Mouse (Mus musculus) fat pad, adult 2 months (tissue): ENCODE results near the gene Tsnax.

Experiments
- DNase-seq: peaks from one replicate; pipeline ENCODE4 v3.0.0-alpha.2; 2011; ENCODE audit warnings: low read depth, low spot score; ENCODE audit errors: extremely low read depth

Gene Tsnax

DNA sequence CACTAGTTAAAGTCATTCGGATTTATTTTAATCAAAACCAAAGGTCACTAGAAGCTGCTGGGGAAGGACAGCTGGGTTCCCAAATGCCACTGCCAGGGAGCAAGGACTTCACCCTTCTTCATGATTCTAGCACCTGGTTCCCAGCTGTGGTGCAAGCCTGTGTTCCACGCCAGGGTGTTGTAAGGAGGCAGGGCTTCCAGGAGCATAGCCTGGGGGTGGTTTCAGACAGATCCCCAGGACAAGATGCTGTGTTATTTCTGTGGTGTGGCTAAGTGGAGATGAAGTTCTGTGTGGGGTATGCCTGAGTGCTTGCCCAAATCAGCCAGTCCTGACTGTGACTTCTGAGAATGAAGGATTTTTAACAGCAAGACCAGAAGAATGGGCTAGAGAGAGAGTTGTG lies 28.7 kb downstream of the Tsnax start:
- no peak for DNase-seq

- DNase-seq: no peak
Measured at GRCm38 (mm10) chr8:125043394-125043793, 30.6 kb downstream of the Tsnax start.

- DNase-seq: no peak
Measured at GRCm38 (mm10) chr8:125043935-125044334, 31.1 kb downstream of the Tsnax start.

DNA sequence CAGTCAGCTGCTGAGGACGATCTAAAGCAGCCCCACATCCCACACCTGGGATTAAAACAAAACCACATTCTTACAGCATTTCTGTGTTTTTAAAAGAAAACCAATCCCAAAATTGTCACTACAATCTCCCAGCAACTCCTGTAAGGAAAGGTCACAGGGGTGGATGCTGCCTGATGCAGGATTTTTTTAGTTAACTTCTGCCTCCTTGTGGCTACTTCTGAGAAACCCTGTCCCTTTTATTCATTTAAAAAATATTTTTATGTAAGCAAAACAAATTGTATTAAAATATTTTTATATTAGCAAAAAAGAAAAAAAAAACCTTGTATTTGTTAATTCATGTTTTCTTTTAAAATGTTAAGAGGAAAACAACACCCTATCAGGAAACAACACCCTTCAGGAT lies 33.0 kb downstream of the Tsnax start:
- DNase-seq: no peak

- DNase-seq: no peak
Measured at GRCm38 (mm10) chr8:125049051-125049750, 36.4 kb downstream of the Tsnax start.

DNA sequence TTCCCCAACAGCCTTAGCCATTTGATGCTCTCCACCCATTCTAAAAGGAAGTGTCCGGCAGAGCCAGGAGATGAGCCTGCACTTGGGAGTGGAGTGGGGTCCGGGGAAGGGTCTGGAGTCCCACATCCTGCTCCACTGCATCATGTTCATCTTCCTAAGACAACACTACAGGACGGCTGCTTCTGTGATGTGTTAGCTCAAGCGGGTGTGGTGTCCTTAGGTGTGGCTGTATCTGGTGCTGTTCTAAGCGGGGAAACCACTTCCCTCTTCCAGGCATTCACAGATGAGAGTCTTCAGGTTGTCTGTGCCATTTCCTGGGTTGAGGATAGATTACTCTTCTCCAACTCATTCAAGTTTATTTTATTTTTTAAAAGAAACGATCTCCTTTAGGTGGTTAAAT lies 37.0 kb downstream of the Tsnax start:
- DNase-seq: no peak

- DNase-seq: no peak
Measured at GRCm38 (mm10) chr8:125052026-125052425, 39.2 kb downstream of the Tsnax start.

DNA sequence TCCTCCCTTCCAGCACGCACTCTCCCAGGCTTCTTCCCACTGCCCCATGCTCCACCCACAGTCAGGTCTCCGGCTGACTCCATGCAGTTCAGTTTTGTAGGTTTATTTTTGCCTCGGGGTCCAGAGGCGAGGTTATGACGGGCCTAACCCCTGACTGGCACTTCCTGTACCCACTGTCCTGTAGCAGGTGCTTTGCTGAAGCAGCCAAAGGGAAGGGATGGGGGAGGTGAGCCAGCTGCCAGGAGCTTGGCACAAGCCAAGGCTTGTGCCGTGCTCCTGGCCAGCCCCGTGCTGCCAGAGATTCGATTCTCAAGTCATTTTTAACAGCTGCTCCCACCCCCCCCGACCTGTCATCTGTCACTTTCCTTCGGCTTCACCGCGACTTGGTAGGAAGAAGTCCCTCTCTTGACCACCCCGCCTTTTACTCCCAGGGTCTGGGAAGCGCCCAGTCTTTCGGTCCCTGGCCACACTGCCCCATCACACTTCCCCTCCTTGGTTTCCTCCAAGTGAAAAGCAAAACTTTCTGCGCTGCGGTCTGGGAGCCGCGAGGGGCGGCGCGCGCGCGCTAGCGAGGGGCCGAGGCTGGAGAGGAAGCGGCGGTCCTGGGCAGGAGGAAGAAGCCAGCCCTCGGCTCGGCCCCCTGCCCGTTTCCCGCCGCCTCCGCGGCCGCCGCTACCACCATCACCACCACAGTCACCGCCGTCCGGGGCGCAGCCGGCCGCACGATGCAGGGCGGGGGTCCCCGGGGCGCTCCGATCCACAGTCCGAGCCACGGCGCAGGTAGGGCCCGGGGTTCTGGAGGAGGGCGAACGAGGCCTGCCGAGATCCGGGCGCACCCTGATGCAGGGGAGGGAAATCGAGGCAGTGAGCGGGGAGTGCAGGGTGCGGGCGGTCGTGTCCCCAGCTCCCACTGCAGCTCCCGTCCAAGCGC lies 41.0 kb downstream of the Tsnax start, which contains the start of gene Disc1:
Gene Disc1, plus strand, starts transcription at position 691 of the 931 bp plus-strand sequence.
- peak; percentile 46 for DNase-seq

DNA sequence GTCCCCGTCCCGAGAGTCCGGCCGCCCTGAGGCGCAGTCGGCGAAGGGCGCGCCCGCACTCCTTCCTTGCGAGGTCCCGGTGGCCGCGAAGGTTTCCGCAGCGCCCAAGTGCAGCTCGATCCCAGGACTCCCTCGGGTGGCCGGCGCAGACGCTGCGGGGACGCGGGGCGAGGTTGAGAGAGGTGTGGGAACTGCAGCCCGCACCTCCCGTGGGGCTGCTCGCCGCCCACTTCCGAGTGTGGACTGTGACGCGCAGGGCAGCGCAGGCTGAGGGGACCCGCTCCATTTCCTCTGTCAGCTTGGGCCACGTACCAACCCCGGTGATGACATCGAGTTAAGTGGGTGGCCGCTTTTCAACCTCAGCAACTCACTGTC lies 41.6 kb downstream of the Tsnax start:
- DNase-seq: no peak

GRCm38 (mm10) chr8:125060904-125061303 lies 48.1 kb downstream of the Tsnax start:
- no peak for DNase-seq

DNA sequence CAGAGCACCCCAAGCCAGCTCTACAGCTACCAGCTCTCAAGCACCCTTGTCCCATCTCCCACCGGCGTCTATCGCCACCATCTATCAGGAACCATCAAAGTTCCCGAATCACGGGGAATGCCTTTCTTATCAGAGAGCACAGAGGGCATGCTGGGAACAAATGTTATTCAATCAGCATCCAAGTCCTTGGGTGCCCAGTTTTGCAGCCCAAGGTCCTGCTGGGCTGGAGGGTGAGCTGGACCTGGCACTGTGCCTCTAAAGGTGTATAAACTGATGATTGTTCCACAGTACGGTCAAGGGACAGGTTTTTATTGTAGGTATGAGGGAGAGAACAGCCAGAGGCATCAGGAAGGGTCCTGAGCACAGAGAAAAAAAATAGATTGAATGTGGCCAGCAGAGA lies 52.8 kb downstream of the Tsnax start:
- DNase-seq: no peak

DNA sequence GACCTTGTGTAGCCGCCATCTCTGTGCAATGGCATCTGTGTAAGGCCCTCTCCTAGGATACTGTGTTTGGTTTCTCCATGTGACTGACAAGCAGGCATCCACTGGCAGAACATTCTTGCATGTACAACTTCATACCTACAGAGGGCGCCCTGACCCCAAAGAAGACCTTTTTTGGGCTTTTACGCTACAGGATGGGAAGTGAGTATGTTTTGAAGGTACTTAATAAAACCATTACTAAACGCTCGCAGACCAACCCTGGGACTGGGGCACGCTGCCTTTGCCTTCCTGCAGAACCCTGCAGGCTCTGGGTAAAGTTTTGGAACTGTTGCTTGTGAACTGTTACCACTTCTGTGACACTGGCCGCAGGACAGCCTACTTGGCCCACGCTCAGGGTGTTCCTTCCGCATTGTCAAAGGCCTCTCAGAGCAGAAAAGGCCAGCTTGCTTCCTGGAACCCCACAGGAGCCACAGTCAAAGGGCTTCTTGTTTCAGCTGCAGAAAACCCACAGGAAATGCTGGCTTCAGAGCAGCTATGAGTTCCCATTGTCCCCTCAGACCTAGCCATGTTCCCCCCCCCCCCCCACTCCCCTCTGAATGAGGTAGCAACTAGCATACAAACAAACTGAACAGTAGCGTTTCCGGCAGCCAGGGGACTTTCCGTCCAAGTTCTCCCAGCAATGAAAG lies 54.3 kb downstream of the Tsnax start:
- DNase-seq: no peak

DNA sequence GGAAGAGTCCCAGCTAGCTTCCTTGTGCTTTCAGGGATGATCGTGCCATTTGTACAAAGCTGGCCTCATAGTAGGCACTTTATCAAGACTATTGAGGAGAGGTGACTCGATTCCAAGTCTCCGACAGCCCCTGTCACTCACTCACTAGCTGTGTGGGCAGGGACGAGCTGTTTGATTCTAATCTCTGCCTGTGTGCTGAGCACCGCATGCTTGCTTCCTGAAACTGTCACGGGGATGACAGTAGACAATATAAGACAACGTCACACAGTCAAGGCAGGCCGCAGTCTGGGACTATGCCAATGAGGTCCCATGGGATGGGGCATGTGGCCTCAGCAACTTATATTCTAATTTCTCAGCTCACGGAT lies 54.8 kb downstream of the Tsnax start:
- no peak for DNase-seq

DNA sequence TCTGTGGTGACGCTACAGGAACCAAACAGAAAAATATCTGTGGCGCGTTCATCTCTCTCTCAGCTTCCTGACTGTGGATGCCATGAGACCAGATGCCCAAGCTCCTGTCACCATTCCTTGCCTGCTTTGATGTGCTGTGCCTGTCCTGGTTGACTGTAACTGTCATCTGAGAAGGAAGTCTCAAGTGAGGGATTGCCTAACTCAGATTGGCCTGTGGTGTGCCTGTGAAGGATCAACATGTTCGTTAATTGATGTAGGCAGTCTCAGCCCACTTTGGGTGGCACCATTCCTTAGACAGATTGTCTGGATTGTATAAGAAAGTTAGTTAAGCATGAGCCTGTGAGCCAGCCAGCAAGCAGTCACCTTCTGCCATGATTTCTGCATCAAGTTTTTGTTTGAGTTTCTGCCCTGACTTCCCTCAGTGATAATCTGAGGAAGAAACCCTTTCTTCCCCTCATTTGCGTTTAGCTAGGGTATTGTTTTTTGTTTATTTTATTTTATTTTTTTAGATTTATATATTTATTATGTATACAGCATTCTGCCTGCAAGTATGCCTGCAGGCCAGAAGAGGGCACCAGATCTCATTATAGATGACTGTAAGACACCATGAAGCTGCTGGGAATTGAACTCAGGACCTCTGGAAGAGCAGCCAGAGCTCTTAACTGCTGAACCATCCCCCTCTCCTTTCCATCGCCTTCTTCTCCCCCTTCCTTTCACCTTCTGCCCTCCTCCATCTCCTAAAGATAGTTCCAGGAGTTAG lies 55.5 kb downstream of the Tsnax start:
- no peak for DNase-seq

DNA sequence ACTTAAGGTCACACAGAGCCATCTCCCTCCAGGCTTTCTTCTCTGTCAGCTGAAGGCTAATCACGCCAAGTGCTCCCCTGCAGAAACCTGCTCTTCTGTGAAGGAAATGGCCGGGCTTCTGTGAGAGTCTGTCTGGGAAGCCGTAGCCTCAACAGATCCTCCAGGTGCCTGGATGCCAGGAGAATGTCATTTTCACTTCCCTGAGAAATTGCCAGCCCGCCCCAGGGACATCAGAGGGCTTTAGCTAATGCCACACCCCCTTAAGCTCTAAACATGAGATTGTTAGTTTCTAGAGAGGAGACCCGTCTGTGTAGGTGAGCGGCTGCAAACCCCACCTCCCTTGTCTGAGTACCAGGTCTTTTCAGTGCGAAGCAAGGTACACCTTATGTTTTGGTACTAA lies 56.5 kb downstream of the Tsnax start:
- no peak for DNase-seq

- DNase-seq: no peak
Measured at GRCm38 (mm10) chr8:125069733-125070132, 56.9 kb downstream of the Tsnax start.

DNA sequence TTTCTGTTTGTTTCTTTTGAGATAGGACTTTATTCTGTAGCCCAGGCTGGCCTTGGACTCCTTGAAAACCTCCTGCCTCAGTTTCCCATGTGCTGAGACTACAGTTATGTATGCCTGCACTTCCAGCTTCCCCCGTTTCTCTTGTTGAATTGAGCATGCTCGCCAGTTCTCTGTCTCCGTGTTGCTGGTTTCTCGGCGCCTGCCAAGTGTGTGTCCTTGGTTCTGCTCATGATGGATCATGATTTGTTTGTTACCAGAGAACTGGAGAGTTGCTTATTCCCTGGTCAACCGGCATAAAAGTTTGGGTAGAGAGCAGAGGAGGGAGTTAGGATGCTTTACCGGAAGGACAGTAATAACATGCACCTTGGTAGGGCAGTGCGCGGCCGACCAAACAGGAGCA lies 61.3 kb downstream of the Tsnax start:
- no peak for DNase-seq

DNA sequence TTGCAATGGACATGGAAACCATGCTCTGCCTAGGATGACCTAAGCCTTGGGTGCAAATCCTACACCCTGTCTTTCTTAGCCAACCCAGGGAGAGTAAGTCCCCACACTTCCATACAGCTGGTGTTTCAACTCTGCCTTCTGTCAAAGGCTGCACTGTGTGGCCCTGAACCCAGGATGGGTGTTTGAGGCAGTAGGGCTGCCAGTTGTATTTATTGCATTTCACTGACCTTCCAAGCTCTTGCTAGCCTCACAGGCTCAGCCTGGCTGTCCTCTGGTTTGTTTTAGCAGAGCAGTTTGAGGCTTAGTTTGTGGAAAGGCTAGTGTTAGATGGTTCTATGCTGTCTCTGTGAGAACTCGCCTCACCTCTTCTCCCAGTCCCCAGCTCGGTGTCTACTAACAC lies 61.8 kb downstream of the Tsnax start:
- DNase-seq: no peak

GRCm38 (mm10) chr8:125075389-125075788 lies 62.6 kb downstream of the Tsnax start:
- DNase-seq: no peak

- no peak for DNase-seq
Measured at GRCm38 (mm10) chr8:125077326-125077725, 64.5 kb downstream of the Tsnax start.

- no peak for DNase-seq
Measured at GRCm38 (mm10) chr8:125078771-125079384, 66.1 kb downstream of the Tsnax start.
